ENCODE assay signal across 10 mouse cellular contexts in genomic region chr17:28235982-28236635, GRCm38 (mm10). TPM values are rescaled to one million over a fixed set of nuclear protein-coding genes. Genes with fewer than 3 reads are reported as not detected.
DNase-seq lines count a peak whose midpoint lies in the region; ATAC-seq lines count a peak whose summit lies in the region.
"Had no signal": no experiment of that assay in that cellular context is flagged by ENCODE, and none has a peak within 500 bp of the region (broad histone marks: within the 10 kb centered on the region; RNA-seq: fewer than 3 reads in every experiment).

No protein-coding gene starts in this region.

- WGBS in heart, embryonic 12.5 days: 79% methylated on average over 7 of the region's 7 CpGs
- 78% methylated on average over 7 of the region's 7 CpGs for WGBS in neural tube, embryonic 15.5 days
- 76% methylated on average over 7 of the region's 7 CpGs for WGBS in stomach, embryonic 16.5 days

- no peaks in the 10 kb centered on the region for H3K9me3 ChIP-seq in heart, embryonic 12.5 days (replicated peaks)
- H3K9me3 ChIP-seq in neural tube, embryonic 15.5 days (replicated peaks): no peaks in the 10 kb centered on the region
- H3K9me3 ChIP-seq in stomach, embryonic 16.5 days (replicated peaks; ENCODE audit: control insufficient read depth, low read length): no peaks in the 10 kb centered on the region
- H3K9me3 ChIP-seq: lung, embryonic 15.5 days had no signal

- no peak overlapping the region for H3K9ac ChIP-seq in heart, embryonic 12.5 days
- no peak overlapping the region for H3K9ac ChIP-seq in neural tube, embryonic 15.5 days (replicated peaks)
- peak overlapping the region; percentile 6; the same call in 1 of the 2 replicates for H3K9ac ChIP-seq in stomach, embryonic 16.5 days (ENCODE audit: low read length)
- H3K9ac ChIP-seq: lung, embryonic 15.5 days had no signal

- H3K4me2 ChIP-seq in heart, embryonic 12.5 days: no peak overlapping the region
- no peak overlapping the region for H3K4me2 ChIP-seq in neural tube, embryonic 15.5 days
- no peak overlapping the region for H3K4me2 ChIP-seq in stomach, embryonic 16.5 days (ENCODE audit: low read depth, low read length)
- H3K4me2 ChIP-seq: lung, embryonic 15.5 days had no signal

- H3K27ac ChIP-seq in heart, embryonic 12.5 days (ENCODE audit: poor library complexity, severe bottlenecking): no peak overlapping the region
- peak overlapping the region; percentile 18; the same call in 1 of the 2 replicates for H3K27ac ChIP-seq in neural tube, embryonic 15.5 days (replicated peaks)
- H3K27ac ChIP-seq in stomach, embryonic 16.5 days (ENCODE audit: low read length): no peak overlapping the region
- H3K27ac ChIP-seq: lung, embryonic 15.5 days had no signal

- H3K4me3 ChIP-seq in heart, embryonic 12.5 days: no peak overlapping the region
- H3K4me3 ChIP-seq in neural tube, embryonic 15.5 days (replicated peaks): no peak overlapping the region
- H3K4me3 ChIP-seq in stomach, embryonic 16.5 days (replicated peaks; ENCODE audit: low read length): no peak overlapping the region
- H3K4me3 ChIP-seq: lung, embryonic 15.5 days had no signal

- peaks cover 35% of the 10 kb centered on the region for H3K36me3 ChIP-seq in heart, embryonic 12.5 days
- no peaks in the 10 kb centered on the region for H3K36me3 ChIP-seq in neural tube, embryonic 15.5 days
- H3K36me3 ChIP-seq in stomach, embryonic 16.5 days (ENCODE audit: control insufficient read depth, insufficient read depth, low read length): no peaks in the 10 kb centered on the region

- peak; percentile 74 to 84 for DNase-seq in heart, adult 18-20 months
- no peak for DNase-seq in neural tube, embryonic 10.5 days (ENCODE audit: extremely low spot score, low spot score)
- peak; percentile 74 to 78 for DNase-seq in heart, adult 9 months (ENCODE audit: low spot score in 2 of 2)
- no peak for DNase-seq in frontal cortex, postnatal 25 days (ENCODE audit: low spot score in 2 of 2)

- peaks cover 18% of the 10 kb centered on the region for H3K4me1 ChIP-seq in heart, embryonic 12.5 days (replicated peaks)
- H3K4me1 ChIP-seq in neural tube, embryonic 15.5 days: peaks cover 40% of the 10 kb centered on the region
- H3K4me1 ChIP-seq in stomach, embryonic 16.5 days (ENCODE audit: control insufficient read depth, insufficient read depth, low read length): peaks cover 28% of the 10 kb centered on the region

- no peaks in the 10 kb centered on the region for H3K27me3 ChIP-seq in heart, embryonic 12.5 days (replicated peaks)
- no peaks in the 10 kb centered on the region for H3K27me3 ChIP-seq in neural tube, embryonic 15.5 days (replicated peaks)
- no peaks in the 10 kb centered on the region for H3K27me3 ChIP-seq in stomach, embryonic 16.5 days (ENCODE audit: control insufficient read depth, insufficient read depth, low read length)

- no peak for ATAC-seq in heart, embryonic 12.5 days (ENCODE audit: insufficient number of reproducible peaks, low FRiP score)
- no peak for ATAC-seq in neural tube, embryonic 15.5 days (ENCODE audit: low FRiP score)
- ATAC-seq in stomach, embryonic 16.5 days (ENCODE audit: insufficient read depth, low FRiP score): no peak
- no peak for ATAC-seq in erythroid progenitor cell, adult 5-6 weeks (replicated peaks; ENCODE audit: low FRiP score, poor library complexity, severe bottlenecking)
- ATAC-seq: intestine, postnatal 0 days had no signal

RNA-seq across cellular contexts. Expression of gene Ppard, which starts 3.6 kb away (rescaled TPM):
- 10 to 100 TPM; 28.1 to 29.9 TPM for total RNA-seq in heart, adult 18-20 months (2021)
- polyA plus RNA-seq in heart, embryonic 12.5 days (2016; fragmentation: Nextera tagmentation; extraction: Ambion mirVana): 1.1 and 1.4 TPM in 2 replicates
- 1.3 and 1.7 TPM in 2 replicates for polyA plus RNA-seq in neural tube, embryonic 15.5 days (2015; fragmentation: Nextera tagmentation; extraction: Ambion mirVana)
- 2.8 and 3.0 TPM in 2 replicates for polyA plus RNA-seq in stomach, embryonic 16.5 days (2015; fragmentation: Nextera tagmentation; extraction: Ambion mirVana)
- 2.9 and 4.0 TPM in 2 replicates for total RNA-seq in erythroid progenitor cell, adult 5-6 weeks (2015; ENCODE audit: low replicate concordance)
- 1.7 TPM in 1 of 2 replicates, not detected in the other for total RNA-seq in erythroid progenitor cell, adult 5-6 weeks (2017; ENCODE audit: low replicate concordance)

RNA-seq across cellular contexts. Expression of gene Def6, which starts 28.5 kb away (rescaled TPM):
- 1 to 10 TPM; 3.2 to 3.3 TPM for total RNA-seq in heart, adult 18-20 months (2021)
- polyA plus RNA-seq in heart, embryonic 12.5 days (2016; fragmentation: Nextera tagmentation; extraction: Ambion mirVana): 3.3 and 4.9 TPM in 2 replicates
- 8.6 and 24.0 TPM in 2 replicates for polyA plus RNA-seq in neural tube, embryonic 15.5 days (2015; fragmentation: Nextera tagmentation; extraction: Ambion mirVana)
- 8.5 and 8.8 TPM in 2 replicates for polyA plus RNA-seq in stomach, embryonic 16.5 days (2015; fragmentation: Nextera tagmentation; extraction: Ambion mirVana)
- 5.8 and 13.8 TPM in 2 replicates for total RNA-seq in erythroid progenitor cell, adult 5-6 weeks (2015; ENCODE audit: low replicate concordance)
- total RNA-seq in erythroid progenitor cell, adult 5-6 weeks (2017; ENCODE audit: low replicate concordance): 17.2 and 17.8 TPM in 2 replicates

RNA-seq across cellular contexts. Expression of gene Zfp523, which starts 59.2 kb away (rescaled TPM):
- total RNA-seq in heart, adult 18-20 months (2021): 10 to 100 TPM; 10.7 to 13.9 TPM
- polyA plus RNA-seq in heart, embryonic 12.5 days (2016; fragmentation: Nextera tagmentation; extraction: Ambion mirVana): 26.8 and 27.1 TPM in 2 replicates
- polyA plus RNA-seq in neural tube, embryonic 15.5 days (2015; fragmentation: Nextera tagmentation; extraction: Ambion mirVana): 41.5 and 43.8 TPM in 2 replicates
- 26.0 and 27.5 TPM in 2 replicates for polyA plus RNA-seq in stomach, embryonic 16.5 days (2015; fragmentation: Nextera tagmentation; extraction: Ambion mirVana)
- total RNA-seq in erythroid progenitor cell, adult 5-6 weeks (2015; ENCODE audit: low replicate concordance): 5.8 TPM in 1 of 2 replicates, not detected in the other
- total RNA-seq in erythroid progenitor cell, adult 5-6 weeks (2017; ENCODE audit: low replicate concordance): 1.4 and 7.9 TPM in 2 replicates

Comparison
In these comparisons a context has a peak if more than half of its experiments do, and no peak if none do; other contexts are left out.
1. DNase-seq: peak in heart, adult 18-20 months (2 of 2) and heart, adult 9 months (2 of 2); none in neural tube, embryonic 10.5 days (single experiment) and frontal cortex, postnatal 25 days (0 of 2).